Mouse (Mus musculus) hindbrain, embryonic 12.5 days (tissue): ENCODE results near the gene Rngtt. TPM values are rescaled to one million over a fixed set of nuclear protein-coding genes. Genes with fewer than 3 reads are reported as not detected.

Experiments used
- ATAC-seq: fragments of 200-750 bp; cut with Nextera tagmentation; 2 replicates; pipeline ENCODE4 v1.8.0; 2017; ENCODE audit warnings: moderate TSS enrichment; ENCODE audit not compliant: low FRiP score
- H3K27ac ChIP-seq: fragments of 300-500 bp; sonication (generic); 2 replicates; pipeline ENCODE4 v1.5.1; 2016; ENCODE audit warnings: mild to moderate bottlenecking
- H3K27me3 ChIP-seq: fragments of 300-500 bp; sonication (generic); 2 replicates; pipeline ENCODE4 v1.6.1; 2016; ENCODE audit warnings: mild to moderate bottlenecking
- H3K36me3 ChIP-seq: fragments of 300-500 bp; sonication (generic); 2 replicates; pipeline ENCODE4 v1.6.1; 2016; ENCODE audit warnings: mild to moderate bottlenecking
- H3K4me1 ChIP-seq: fragments of 300-500 bp; sonication (generic); 2 replicates; pipeline ENCODE4 v1.6.1; 2016
- H3K4me2 ChIP-seq: fragments of 300-500 bp; sonication (generic); replicated peaks from 2 replicates; pipeline ENCODE4 v1.6.1; 2016; ENCODE audit warnings: mild to moderate bottlenecking
- H3K4me3 ChIP-seq: fragments of 300-500 bp; sonication (generic); 2 replicates; pipeline ENCODE4 v1.5.1; 2016; ENCODE audit warnings: mild to moderate bottlenecking
- H3K9ac ChIP-seq: fragments of 300-500 bp; sonication (generic); 2 replicates; pipeline ENCODE4 v1.6.1; 2016; ENCODE audit warnings: mild to moderate bottlenecking, moderate library complexity
- H3K9me3 ChIP-seq: fragments of 300-500 bp; sonication (generic); replicated peaks from 2 replicates; pipeline ENCODE4 v1.6.1; 2016; ENCODE audit warnings: mild to moderate bottlenecking
- WGBS: fragments of 180-500 bp; shearing (Covaris S2); methylation state at CpG from one replicate; pipeline ENCODE4 v1.1.7; 2016; 5-methylcytosine and 5-hydroxymethylcytosine counted together
- polyA plus RNA-seq: library from polyadenylated mRNA; unstranded; fragments of >200 nt; fragmentation: Nextera tagmentation; extraction: Ambion mirVana; gene quantifications from 2 replicates; pipeline ENCODE4 v1.2.1, GENCODE M21; 2016

Rngtt gene
- polyA plus RNA-seq, 1 experiment from 2014 or later: 34.6 TPM

DNA sequence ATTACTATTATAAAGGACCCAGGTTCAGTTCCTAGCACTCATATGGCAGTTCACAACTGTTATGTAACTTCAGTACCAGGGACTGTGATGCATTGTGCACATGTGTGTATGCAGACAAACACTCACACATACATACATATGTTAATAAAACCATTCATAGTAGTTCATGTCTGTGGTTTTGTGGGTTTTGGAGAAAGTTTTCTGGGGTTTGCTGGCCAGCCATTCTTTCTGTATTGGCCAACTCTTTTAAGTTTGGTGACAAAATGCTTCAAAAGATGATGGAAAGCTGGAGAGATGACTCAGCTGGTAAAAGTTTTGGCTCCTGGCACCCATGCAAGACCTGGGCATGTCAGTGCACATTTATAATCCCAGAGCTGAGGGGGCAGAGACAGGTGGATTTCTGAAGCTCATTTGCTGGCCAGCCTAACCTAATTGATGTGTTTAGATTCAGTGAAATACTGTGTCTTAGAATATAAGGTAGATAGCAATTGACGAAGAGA is 22.9 kb downstream of the Rngtt start:
- Histone ChIP-seq H3K4me1 (no peaks in the 10 kb centered on the region), H3K36me3 (peaks cover 52% of the 10 kb centered on the region), H3K9ac (no peak overlapping the region), H3K9me3 (no peaks in the 10 kb centered on the region), H3K27ac (no peak overlapping the region), H3K27me3 (no peaks in the 10 kb centered on the region), H3K4me3 (no peak overlapping the region), H3K4me2 (no peak overlapping the region)
- 97% methylated on average over 1 of the region's 1 CpGs for WGBS
- ATAC-seq: no peak

DNA sequence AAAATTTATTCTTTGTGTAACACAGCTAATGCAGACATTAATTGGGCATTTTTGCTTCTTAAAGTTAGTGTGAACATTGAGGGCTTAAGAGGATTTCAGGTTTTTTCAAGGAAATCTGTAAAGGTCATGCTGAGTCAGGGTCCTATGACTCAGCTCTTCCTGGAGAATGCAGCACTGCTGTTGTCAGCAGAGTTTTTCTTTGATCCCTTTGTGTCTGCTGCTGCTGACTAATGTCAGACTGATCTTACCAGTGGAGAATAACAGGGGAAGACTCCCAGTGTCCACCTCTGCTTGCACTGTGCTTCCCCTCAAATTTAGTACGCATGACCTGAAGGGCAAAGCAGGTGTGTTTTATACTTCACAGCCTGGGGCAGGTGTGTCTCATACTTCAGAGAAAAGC is 27.9 kb downstream of the Rngtt start:
- H3K4me2 ChIP-seq: no peak overlapping the region
- H3K9me3 ChIP-seq: no peaks in the 10 kb centered on the region
- 92% methylated on average over 1 of the region's 1 CpGs for WGBS
- no peak overlapping the region for H3K27ac ChIP-seq
- no peaks in the 10 kb centered on the region for H3K4me1 ChIP-seq
- ATAC-seq: no peak
- H3K27me3 ChIP-seq: no peaks in the 10 kb centered on the region
- H3K36me3 ChIP-seq: peaks cover 52% of the 10 kb centered on the region
- no peak overlapping the region for H3K9ac ChIP-seq
- no peak overlapping the region for H3K4me3 ChIP-seq

DNA sequence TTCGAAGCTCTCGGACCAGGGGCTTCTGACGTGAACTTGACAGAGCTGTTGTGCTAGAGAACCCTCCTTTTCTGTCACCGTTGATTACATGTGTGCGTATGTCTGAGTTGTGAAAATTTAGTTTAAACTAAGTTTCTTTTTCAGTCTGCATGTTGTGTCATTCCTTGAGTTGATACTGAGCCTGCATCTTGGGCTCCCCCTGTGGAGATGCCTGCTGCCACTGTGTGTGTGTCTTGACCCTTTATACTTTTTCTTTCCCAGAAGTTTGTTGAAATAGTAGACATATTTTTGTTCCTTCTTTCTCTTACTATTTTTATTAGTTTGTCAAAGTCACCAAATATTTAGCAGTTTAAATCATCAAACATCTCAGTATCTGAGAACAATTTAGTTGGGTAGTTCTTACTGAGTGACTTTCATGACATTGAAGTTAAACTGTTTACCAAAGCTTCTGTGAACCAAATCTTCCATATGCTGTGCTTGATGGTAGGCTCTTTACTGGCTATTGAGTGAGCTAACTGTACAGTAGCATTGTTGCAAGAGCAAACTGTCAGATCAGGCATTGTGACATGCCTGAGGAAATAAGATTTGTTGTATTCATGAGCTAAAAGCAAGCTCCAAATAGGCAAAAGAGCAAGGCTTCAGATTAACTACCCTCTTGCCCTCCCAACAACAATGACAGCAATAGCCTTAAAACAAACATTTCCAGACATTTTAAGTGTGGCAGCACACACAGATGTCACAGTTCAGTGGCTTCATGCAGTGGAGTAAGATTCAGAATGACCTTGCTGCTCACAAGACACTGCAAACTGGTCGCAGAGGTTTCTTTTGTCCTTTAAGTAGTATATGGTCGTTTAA is 33.0 kb downstream of the Rngtt start:
- H3K27ac ChIP-seq: no peak overlapping the region
- no peaks in the 10 kb centered on the region for H3K9me3 ChIP-seq
- ATAC-seq: no peak
- no peak overlapping the region for H3K4me3 ChIP-seq
- H3K4me1 ChIP-seq: no peaks in the 10 kb centered on the region
- WGBS: 92% methylated on average over 7 of the region's 7 CpGs
- H3K4me2 ChIP-seq: no peak overlapping the region
- peaks cover 25% of the 10 kb centered on the region for H3K36me3 ChIP-seq
- H3K9ac ChIP-seq: no peak overlapping the region
- no peaks in the 10 kb centered on the region for H3K27me3 ChIP-seq

DNA sequence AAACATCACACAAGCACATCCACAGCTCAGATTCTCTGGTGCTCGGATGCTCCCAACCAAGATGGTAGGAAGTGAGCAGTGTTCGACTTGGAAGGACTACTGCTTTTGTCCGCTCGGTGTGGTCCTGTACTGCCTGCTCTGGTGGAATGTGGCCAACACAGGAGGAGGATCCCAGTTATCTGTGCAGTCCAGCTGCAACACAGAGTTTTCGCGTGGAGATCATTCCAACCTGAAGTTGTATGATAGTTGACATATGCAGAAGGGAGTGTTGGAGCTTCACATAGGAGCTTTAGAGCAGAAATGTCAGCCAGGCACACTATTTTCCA is 33.6 kb downstream of the Rngtt start:
- H3K9ac ChIP-seq: no peak overlapping the region
- no peak overlapping the region for H3K4me3 ChIP-seq
- H3K36me3 ChIP-seq: peaks cover 25% of the 10 kb centered on the region
- WGBS: 93% methylated on average over 6 of the region's 6 CpGs
- H3K27me3 ChIP-seq: no peaks in the 10 kb centered on the region
- H3K4me2 ChIP-seq: no peak overlapping the region
- H3K9me3 ChIP-seq: no peaks in the 10 kb centered on the region
- no peak for ATAC-seq
- H3K4me1 ChIP-seq: no peaks in the 10 kb centered on the region
- no peak overlapping the region for H3K27ac ChIP-seq

DNA sequence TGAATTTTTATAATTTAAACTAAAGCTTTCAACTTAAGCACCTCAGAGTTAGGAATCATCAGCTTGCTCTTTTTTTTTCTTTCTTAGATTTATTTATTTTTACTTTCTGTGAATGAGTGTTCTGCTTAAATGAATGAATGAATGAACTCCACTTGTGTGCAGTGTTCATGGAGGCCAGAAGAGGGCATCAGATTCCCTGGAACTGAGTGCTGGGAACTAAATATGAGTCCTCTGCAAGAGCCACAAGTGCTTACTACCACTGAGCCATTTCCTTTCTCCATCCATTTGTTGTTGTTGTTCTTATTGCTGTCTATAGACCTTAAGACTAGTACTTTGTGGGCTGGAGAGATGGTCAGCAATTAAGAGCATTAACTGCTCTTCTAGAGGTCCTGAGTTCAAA is 53.3 kb downstream of the Rngtt start:
- H3K27me3 ChIP-seq: no peaks in the 10 kb centered on the region
- H3K27ac ChIP-seq: no peak overlapping the region
- H3K4me3 ChIP-seq: no peak overlapping the region
- H3K4me1 ChIP-seq: no peaks in the 10 kb centered on the region
- no peak overlapping the region for H3K9ac ChIP-seq
- no peaks in the 10 kb centered on the region for H3K9me3 ChIP-seq
- peaks cover 11% of the 10 kb centered on the region for H3K36me3 ChIP-seq
- no peak for ATAC-seq
- H3K4me2 ChIP-seq: no peak overlapping the region

DNA sequence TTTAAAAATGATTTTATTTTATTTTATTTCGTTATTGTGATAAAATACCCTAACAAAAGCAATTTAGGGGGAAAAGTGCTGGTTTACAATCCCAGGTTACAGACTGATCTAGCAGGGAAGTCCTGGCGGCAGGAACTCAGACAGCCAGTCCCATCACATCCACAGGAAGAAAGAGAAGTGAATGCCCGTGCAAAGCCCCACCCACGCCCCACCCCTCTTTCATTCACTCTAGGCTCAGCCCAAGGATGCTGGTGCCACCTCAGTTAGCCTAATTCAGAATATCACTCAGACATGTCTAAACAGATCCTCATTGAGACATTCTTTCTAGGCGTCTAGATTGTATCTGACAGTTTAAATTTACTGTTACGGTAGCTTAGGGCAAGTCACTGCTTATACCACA is 64.8 kb downstream of the Rngtt start:
- 66% methylated on average over 6 of the region's 6 CpGs for WGBS

DNA sequence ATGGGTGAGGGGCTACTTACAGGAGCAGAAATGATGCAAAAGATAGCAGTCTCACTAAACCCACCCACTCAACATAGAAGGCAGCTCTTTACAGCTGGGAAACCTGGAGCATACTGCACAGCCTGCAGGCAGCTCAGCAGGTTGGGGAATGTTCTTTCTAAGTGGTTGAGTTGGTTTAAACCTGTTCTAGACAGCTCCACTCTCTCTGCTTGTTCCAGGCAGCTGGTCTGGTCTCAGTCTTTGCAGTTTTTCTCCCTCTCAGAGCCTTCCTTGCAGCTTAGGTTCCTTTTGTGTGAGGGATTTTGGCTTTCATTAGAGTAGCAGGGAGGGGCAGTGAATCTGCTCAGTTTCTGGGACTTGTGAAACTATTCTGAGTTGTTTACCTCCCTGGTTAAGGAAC is 67.5 kb downstream of the Rngtt start:
- Histone ChIP-seq H3K4me3 (no peak overlapping the region), H3K4me1 (no peaks in the 10 kb centered on the region), H3K9ac (no peak overlapping the region), H3K4me2 (no peak overlapping the region), H3K27me3 (no peaks in the 10 kb centered on the region), H3K27ac (no peak overlapping the region), H3K9me3 (no peaks in the 10 kb centered on the region), H3K36me3 (peaks cover 11% of the 10 kb centered on the region)
- ATAC-seq: no peak

More for the DNA sequence above, 64.8 kb downstream of the Rngtt start:
- H3K9ac ChIP-seq: no peak overlapping the region
- H3K36me3 ChIP-seq: peaks cover 7% of the 10 kb centered on the region
- H3K27ac ChIP-seq: no peak overlapping the region
- H3K4me3 ChIP-seq: no peak overlapping the region
- no peak for ATAC-seq
- H3K4me1 ChIP-seq: no peaks in the 10 kb centered on the region
- no peaks in the 10 kb centered on the region for H3K27me3 ChIP-seq
- H3K4me2 ChIP-seq: no peak overlapping the region
- no peaks in the 10 kb centered on the region for H3K9me3 ChIP-seq

DNA sequence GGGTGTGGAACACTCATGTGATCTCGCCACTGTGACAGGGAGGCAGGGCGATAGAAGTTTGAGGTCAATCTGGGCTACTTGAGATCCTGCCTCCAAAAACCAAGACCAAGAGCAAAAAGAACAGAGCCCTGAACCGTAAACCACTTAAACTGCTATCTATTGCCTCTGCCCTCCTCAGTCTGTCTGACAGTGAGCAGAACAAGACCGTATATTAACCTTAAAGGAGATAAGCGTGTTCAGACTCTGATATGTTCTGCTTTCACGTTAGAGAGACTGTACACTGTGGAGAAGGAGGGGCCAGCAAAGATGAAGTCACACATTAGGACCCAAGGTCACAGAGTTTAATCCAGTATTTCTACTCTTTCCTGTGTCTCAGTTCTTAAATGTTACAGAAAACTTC is 68.8 kb downstream of the Rngtt start:
- Histone ChIP-seq H3K4me1 (no peaks in the 10 kb centered on the region), H3K4me3 (no peak overlapping the region), H3K4me2 (no peak overlapping the region), H3K9me3 (no peaks in the 10 kb centered on the region), H3K9ac (no peak overlapping the region), H3K27me3 (no peaks in the 10 kb centered on the region), H3K36me3 (peaks cover 12% of the 10 kb centered on the region), H3K27ac (no peak overlapping the region)
- WGBS: 91% methylated on average over 6 of the region's 6 CpGs
- no peak for ATAC-seq

DNA sequence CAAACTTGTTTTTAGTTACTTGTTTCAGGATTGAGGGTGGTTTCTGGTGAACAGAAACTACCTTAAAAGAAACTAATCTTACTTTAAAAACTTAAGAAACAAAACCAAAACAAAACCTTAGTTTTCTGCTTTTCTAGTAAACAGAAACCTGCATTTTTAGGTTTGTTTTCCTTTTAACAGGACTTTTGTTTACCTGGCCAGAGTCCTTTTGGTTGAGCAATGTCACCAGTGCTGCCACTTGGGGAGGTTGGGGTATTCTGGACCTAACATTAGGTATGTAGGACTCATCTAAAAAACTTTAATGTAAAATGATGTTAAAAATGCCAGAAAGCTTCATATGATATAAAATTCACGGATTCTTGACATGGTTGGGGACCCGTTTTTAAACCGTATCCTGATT is 78.8 kb downstream of the Rngtt start:
- Histone ChIP-seq H3K9me3 (no peaks in the 10 kb centered on the region), H3K36me3 (no peaks in the 10 kb centered on the region), H3K27me3 (no peaks in the 10 kb centered on the region), H3K4me3 (no peak overlapping the region), H3K27ac (no peak overlapping the region), H3K4me1 (no peaks in the 10 kb centered on the region), H3K4me2 (no peak overlapping the region), H3K9ac (no peak overlapping the region)
- no peak for ATAC-seq
- 94% methylated on average over 3 of the region's 3 CpGs for WGBS

DNA sequence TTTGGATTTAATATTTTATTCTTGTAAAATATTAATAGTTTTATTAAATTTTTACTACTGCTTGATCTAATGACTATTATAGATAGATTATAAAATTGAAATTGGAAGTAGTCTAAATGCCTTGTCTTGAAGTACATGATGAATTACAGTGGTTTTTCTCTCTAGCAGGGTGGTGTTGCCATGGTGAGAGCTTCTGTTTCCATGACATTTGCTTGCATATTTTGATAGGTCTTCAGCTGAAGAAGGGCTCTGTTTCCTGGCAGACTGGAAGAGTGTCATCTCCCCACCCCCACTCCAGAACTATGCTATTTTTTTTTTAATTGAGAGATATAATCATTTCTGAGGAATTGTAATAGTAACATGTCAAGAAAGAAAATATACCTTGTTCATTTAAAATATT is 80.5 kb downstream of the Rngtt start:
- no peak overlapping the region for H3K27ac ChIP-seq
- no peaks in the 10 kb centered on the region for H3K4me1 ChIP-seq
- peak; percentile 73 for ATAC-seq

DNA sequence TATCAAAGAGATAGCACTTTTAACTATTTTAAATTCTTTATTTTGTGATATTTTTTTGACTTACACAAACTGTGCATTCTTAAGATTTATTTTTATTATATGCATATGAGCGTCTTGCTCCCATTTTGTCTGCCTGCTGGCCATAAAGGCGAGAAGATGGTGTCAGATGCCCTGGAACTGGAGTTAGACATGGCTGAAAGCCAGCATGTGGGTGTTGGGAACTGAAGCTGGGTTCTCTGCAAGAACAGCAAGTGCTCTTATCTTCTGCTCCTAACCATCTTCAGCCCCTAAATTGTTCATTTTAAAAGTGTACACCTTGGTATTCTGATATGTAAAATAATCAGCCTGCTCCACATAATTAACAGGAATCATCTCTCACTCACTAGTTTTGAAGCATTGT is 83.3 kb downstream of the Rngtt start:
- ATAC-seq: no peak
- 92% methylated on average over 2 of the region's 2 CpGs for WGBS

More for the DNA sequence above, 80.5 kb downstream of the Rngtt start:
- Histone ChIP-seq H3K36me3 (no peaks in the 10 kb centered on the region), H3K9me3 (no peaks in the 10 kb centered on the region), H3K4me2 (no peak overlapping the region), H3K27me3 (no peaks in the 10 kb centered on the region), H3K4me3 (no peak overlapping the region), H3K9ac (no peak overlapping the region)

DNA sequence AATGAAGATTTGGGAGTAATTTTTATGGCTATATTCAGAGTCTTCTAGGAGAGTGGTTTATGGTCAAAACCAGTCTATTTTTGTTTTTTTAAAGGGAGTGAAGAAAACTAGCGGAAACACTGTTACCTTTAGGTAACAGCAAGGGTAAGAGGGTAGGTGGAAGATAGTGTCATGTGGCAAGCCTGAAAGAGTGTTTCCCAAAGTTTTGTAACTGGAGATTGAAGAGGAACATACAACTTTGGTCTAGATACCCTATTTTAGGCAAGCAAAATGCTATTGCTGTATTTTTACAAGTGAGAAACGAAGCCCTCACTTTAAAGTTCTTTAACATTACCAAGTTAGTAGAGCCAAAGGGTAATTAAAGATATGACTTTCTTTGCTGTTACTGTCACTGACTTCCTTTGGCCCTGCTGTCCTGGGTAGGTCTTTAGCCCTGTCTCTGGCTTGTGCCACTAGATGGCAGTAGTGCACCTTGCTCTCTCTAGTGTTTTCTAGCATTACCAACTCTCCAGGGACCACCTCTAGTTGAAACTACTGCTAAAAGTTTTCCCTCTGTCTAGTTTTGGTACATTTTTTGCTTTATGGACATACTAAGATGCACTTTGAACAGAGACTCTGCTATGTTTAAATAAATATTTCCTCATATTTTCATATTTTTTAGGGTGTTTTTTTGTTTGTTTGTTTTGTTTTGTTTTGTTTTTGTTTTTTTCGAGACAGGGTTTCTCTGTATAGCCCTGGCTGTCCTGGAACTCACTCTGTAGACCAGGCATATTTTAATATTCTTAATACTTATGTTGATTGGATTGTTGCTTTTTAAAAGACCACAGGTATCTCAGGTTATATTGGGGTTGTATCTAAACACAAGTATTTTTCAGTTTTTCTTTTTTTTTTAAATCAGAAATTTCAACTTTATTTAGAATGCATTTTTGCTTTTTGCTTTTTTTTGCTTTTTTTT is 86.4 kb downstream of the Rngtt start:
- no peak overlapping the region for H3K4me3 ChIP-seq
- H3K9me3 ChIP-seq: no peaks in the 10 kb centered on the region
- no peak overlapping the region for H3K27ac ChIP-seq
- H3K9ac ChIP-seq: no peak overlapping the region
- peak; percentile 79 for ATAC-seq
- no peaks in the 10 kb centered on the region for H3K27me3 ChIP-seq
- H3K36me3 ChIP-seq: no peaks in the 10 kb centered on the region
- no peak overlapping the region for H3K4me2 ChIP-seq
- H3K4me1 ChIP-seq: no peaks in the 10 kb centered on the region
- WGBS: 55% methylated on average over 3 of the region's 3 CpGs

More for the DNA sequence above, 83.3 kb downstream of the Rngtt start:
- Histone ChIP-seq H3K27me3 (no peaks in the 10 kb centered on the region), H3K4me3 (no peak overlapping the region), H3K27ac (no peak overlapping the region), H3K4me2 (no peak overlapping the region), H3K4me1 (no peaks in the 10 kb centered on the region), H3K9me3 (no peaks in the 10 kb centered on the region), H3K36me3 (no peaks in the 10 kb centered on the region), H3K9ac (no peak overlapping the region)
